Mouse (Mus musculus) heart, postnatal 14 days (tissue): ENCODE results near the gene Rnf152. TPM values are rescaled to one million over a fixed set of nuclear protein-coding genes. Genes with fewer than 3 reads are reported as not detected.

Source experiments
- DNase-seq, 2 experiments: peaks; one replicate each; pipeline ENCODE4 v3.0.0; 2021 to 2022
- intact Hi-C: fragments of 180-260 bp; cut with DNase I; formaldehyde crosslinking; loops from one replicate; pipeline ENCODE4 v1.15.1; 2025
- long read RNA-seq, 2 experiments: library from polyadenylated mRNA; stranded (forward); transcript quantifications; one replicate each; pipeline ENCODE4 v2.0.0; 2021
- total RNA-seq, 2 experiments: library from RNA; stranded (reverse); gene quantifications; 2 replicates each; pipeline ENCODE4 v1.2.3; 2021

The Rnf152 gene
- 1 to 10 TPM; 2.6 to 3.0 TPM for total RNA-seq
- long read RNA-seq, experiment 1, full-length matches to known transcripts, result 1 of 1 reads
- long read RNA-seq, experiment 1, partial matches to known transcripts, result 0 of 1 reads
- long read RNA-seq, experiment 1, other reads (novel, unspliced or antisense), result 0 of 1 reads
- long read RNA-seq, experiment 2, full-length matches to known transcripts, result 1 of 2 reads
- long read RNA-seq, experiment 2, partial matches to known transcripts, result 0 of 2 reads
- long read RNA-seq, experiment 2, other reads (novel, unspliced or antisense), result 1 of 2 reads

GRCm38 (mm10) chr1:105356291-105357011 lies at the start of gene Rnf152:
Gene Rnf152 (minus strand): TSS chr1:105356710.
- DNase-seq, result peak; percentile 65 to 69
- intact Hi-C loops, result loop anchor here (2.0 to 5.0 kb wide), 3 partner anchors 159 to 264 kb away; no protein-coding TSS in a partner anchor

GRCm38 (mm10) chr1:105402853-105403252 lies 46.3 kb upstream of the Rnf152 start:
- intact Hi-C loops, result no loop called here
- no peak for DNase-seq

- DNase-seq, result peak; percentile 6 to 28
These were observed 27.8 kb upstream of the Rnf152 start for GRCm38 (mm10) chr1:105384141-105384937.

GRCm38 (mm10) chr1:105377546-105377945 lies 21.0 kb upstream of the Rnf152 start:
- DNase-seq, result no peak
- intact Hi-C loops, result no loop called here

More at GRCm38 (mm10) chr1:105384141-105384937, 27.8 kb upstream of the Rnf152 start:
- intact Hi-C loops, result no loop called here

GRCm38 (mm10) chr1:105374618-105375017 lies 18.1 kb upstream of the Rnf152 start:
- no peak for DNase-seq
- intact Hi-C loops, result no loop called here

- intact Hi-C loops, result loop anchor here (10.0 kb wide), 1 partner anchor 262 kb away; no protein-coding TSS in a partner anchor
These were observed 6.2 kb upstream of the Rnf152 start for GRCm38 (mm10) chr1:105362701-105363100.

GRCm38 (mm10) chr1:105358896-105359295 lies 2.4 kb upstream of the Rnf152 start:
- intact Hi-C loops, result loop anchor here (5.0 kb wide), 2 partner anchors 162 to 207 kb away; no protein-coding TSS in a partner anchor

More at GRCm38 (mm10) chr1:105362701-105363100, 6.2 kb upstream of the Rnf152 start:
- no peak for DNase-seq

GRCm38 (mm10) chr1:105355910-105356290 lies 610 bp downstream of the Rnf152 start:
- DNase-seq, result peak; percentile 36 to 52
- intact Hi-C loops, result loop anchor here (2.0 to 5.0 kb wide), 4 partner anchors 159 to 369 kb away; no protein-coding TSS in a partner anchor

More at GRCm38 (mm10) chr1:105358896-105359295, 2.4 kb upstream of the Rnf152 start:
- no peak for DNase-seq

GRCm38 (mm10) chr1:105354901-105355891 lies 1.3 kb downstream of the Rnf152 start:
- intact Hi-C loops, result loop anchor here (2.0 to 5.0 kb wide), 3 partner anchors 158 to 368 kb away; no protein-coding TSS in a partner anchor
- DNase-seq, result peak; percentile 49 to 55

- intact Hi-C loops, result no loop called here
- no peak for DNase-seq
These were observed 4.7 kb downstream of the Rnf152 start for GRCm38 (mm10) chr1:105351806-105352205.

- intact Hi-C loops, result no loop called here
- DNase-seq, result no peak
These were observed 14.2 kb downstream of the Rnf152 start for GRCm38 (mm10) chr1:105342305-105342704.

GRCm38 (mm10) chr1:105340943-105341342 lies 15.6 kb downstream of the Rnf152 start:
- no peak for DNase-seq
- intact Hi-C loops, result no loop called here

GRCm38 (mm10) chr1:105337397-105337796 lies 19.1 kb downstream of the Rnf152 start:
- no peak for DNase-seq
- intact Hi-C loops, result no loop called here

- intact Hi-C loops, result no loop called here
- no peak for DNase-seq
These were observed 20.4 kb downstream of the Rnf152 start for GRCm38 (mm10) chr1:105336096-105336495.

- intact Hi-C loops, result no loop called here
- DNase-seq, result no peak
These were observed 24.3 kb downstream of the Rnf152 start for GRCm38 (mm10) chr1:105332087-105332731.

- intact Hi-C loops, result no loop called here
- DNase-seq, result no peak
These were observed 24.9 kb downstream of the Rnf152 start for GRCm38 (mm10) chr1:105331605-105332004.

GRCm38 (mm10) chr1:105330581-105331320 lies 25.8 kb downstream of the Rnf152 start:
- intact Hi-C loops, result no loop called here
- no peak for DNase-seq

GRCm38 (mm10) chr1:105327789-105328188 lies 28.7 kb downstream of the Rnf152 start:
- intact Hi-C loops, result no loop called here
- DNase-seq, result no peak
